Mouse (Mus musculus) right cerebral cortex, adult 18-20 months (tissue): ENCODE data around the gene Abhd17a.
"Not testable (repeated sequence)": the region's sequence is repeated elsewhere in the genome, so short reads cannot be mapped to it uniquely, and the experiment has no call there.

Experiments used
- DNase-seq: peaks from one replicate; pipeline ENCODE4 v3.0.0; 2022; ENCODE audit warnings: mixed read lengths

Gene Abhd17a

DNA sequence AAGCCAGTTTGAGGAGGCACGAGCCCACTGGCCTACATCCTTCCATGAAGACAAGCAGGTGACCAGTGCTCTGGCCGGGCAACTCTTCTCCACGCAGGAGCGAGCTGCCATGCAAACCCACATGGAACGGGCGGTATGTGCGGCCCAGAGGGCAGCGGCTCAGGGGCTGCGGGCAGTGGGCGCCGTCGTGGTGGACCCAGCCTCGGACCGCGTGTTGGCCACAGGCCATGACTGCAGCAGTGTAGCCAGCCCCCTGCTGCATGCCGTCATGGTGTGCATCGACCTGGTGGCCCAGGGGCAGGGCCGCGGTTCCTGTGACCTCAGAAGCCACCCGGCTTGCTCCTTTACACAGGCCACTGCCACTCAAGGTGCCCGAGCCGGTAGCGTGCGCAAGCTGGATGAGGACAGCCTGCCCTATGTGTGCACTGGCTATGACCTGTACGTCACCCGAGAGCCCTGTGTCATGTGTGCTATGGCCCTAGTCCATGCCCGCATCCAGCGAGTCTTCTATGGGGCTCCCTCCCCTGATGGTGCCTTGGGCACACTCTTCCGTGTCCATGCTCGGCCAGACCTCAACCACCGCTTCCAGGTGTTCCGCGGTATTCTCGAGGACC is 16.7 kb upstream of the Abhd17a start:
- no peak for DNase-seq

DNA sequence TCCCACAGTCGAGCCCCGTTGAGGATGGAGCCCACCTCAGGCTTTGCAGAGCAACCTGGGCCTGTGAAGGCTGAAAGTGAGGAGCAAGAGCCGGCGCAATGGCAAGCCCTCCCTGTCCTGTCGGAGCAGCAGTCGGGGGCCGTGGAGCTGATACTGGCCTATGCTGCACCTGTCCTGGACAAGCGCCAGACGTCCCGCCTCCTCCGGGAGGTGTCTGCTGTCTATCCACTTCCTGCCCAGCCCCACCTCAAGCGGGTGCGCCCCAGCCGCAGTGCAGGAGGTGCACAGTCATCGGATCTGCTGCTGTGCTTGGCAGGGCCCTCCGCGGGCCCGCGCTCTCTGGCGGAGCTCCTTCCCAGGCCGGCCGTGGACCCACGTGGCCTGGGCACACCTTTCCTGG is 16.2 kb upstream of the Abhd17a start:
- DNase-seq = no peak

DNA sequence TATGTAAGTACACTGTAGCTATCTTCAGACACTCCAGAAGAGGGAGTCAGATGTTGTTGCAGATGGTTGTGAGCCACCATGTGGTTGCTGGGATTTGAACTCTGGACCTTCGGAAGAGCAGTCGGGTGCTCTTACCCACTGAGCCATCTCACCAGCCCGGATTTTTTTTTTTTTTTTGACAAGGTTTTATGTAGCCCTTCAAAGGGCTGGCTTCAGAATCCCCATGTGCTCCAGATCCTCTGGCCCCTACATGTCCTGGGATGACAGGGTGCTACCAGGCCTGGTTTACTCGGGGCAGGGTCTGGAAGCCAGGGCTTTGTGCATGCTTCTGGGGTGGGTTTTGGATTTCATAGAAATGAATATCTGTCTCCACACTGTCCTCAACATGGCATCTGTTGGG is 15.6 kb upstream of the Abhd17a start, which contains the start of gene Gm49322:
Gene Gm49322 (plus strand): TSS at position 301 of the 400 bp plus-strand sequence.
- not testable (repeated sequence) for DNase-seq

DNA sequence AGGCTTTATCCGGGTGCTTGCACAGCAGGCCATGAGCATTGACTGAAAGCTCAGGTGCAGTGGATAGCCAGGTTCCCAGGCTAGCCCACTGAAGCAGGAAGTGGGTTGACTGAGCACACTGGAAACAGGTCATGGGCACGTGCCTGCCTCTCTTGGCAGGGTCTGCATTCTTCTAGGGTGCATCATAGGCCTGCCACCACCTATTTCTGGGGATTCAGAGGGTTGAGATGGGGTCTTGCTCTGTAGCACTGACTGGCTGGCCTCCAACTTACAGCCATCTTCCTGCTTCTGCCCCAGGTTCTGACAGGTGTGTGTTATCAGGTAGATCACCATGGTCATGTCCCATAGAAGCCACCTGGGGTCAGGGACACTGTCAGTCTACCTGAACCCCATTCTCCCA is 14.8 kb upstream of the Abhd17a start:
- DNase-seq = no peak

DNA sequence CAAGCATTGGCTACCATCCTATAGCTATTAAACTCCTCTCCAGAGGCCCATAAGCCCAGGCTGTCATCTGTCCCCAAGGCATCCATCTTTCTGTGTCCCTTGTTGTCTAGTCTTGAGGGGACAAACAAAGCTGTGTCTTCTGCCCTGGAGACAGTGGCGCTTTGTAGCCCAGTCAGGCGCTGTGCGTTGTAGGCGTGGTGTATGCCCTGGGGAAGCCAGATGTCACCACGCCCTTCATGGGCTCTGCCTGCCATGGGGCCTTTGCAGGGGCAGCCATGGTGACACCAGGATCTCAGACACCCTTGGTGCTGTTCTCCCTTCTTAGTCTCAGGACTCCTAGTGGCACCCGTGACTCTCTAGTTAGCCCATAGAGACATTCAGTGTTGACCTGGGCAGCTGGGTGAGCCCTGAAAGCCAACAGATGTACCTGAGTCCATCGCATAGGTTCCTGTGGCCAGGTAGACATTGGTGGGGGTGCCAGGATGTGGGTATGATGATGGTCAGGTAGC is 13.9 kb upstream of the Abhd17a start:
- peak; percentile 47 for DNase-seq

DNA sequence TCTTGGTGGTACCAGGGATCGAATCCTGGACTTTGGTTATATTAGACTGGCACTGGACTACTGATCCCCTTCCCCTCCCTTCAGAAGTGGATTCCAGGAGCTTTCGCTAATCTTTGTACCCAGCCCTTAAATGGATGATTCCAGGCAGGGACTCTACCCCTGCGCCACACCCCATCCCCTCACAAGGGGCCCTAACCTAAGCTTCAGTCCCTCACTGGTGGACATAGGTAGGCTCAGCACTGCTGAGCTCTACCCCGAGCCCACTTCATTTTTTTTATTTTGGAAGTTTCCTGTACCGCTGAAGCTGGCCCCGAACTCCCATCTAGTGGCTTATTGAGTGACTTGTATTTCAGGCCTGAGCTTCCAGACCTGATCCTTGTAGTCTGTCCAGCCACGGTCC is 13.2 kb upstream of the Abhd17a start:
- no peak for DNase-seq

DNA sequence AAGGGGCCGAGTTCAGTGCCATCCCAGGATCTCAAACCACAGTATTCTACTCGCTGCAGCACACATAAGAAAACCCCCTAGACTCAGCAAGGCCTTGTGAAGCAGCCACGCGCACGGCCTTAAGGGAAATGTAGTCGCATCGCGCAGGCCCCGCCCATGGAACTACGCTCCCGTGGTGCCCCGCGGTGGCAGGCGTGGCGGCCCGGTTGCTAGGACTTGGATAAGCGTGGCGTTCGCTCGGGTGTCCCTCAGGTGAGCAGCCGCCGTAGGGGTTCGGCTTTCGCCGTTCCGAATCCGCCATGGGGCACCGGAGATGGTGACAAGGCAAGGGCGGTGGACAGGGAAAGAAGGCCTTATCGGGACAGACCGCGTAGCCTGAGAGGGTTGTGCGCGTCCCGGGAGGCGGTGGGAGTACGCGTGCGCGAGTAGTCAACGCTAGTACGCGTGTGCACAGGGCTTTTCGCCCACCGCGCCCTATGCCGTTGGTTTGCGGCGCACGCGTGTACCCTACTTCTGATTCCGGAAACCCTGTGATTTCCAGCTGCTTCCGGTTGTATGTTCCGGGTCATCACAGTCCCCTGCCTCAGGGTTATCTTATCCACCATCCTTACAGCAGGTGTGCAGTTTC is 12.7 kb upstream of the Abhd17a start, which contains the start of the genes Scamp4 and Adat3:
Gene Scamp4 (plus strand): TSS at position 175 of the 628 bp plus-strand sequence.
Gene Adat3 (plus strand): TSS at position 183 of the 628 bp plus-strand sequence.
- peak; percentile 97 for DNase-seq

DNA sequence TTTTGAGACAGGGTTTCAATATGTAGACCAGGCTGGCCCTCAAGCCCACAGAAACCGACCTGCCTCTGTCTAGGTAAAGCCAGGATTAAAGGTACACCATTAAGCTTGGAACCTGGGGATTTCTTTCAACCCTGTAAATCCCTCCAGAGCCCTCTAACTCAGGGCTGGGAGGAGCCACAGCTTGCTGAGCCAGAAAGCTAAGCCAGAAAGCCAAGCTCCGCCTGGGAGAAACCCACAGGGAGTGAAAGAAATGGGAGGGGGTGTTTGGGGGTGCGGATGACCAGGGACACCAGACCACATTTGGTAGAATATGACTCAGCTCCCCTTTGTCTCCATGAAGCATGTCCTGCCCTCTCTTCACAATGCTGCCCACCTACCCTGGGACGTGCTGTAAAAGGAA is 6.2 kb upstream of the Abhd17a start:
- no peak for DNase-seq

DNA sequence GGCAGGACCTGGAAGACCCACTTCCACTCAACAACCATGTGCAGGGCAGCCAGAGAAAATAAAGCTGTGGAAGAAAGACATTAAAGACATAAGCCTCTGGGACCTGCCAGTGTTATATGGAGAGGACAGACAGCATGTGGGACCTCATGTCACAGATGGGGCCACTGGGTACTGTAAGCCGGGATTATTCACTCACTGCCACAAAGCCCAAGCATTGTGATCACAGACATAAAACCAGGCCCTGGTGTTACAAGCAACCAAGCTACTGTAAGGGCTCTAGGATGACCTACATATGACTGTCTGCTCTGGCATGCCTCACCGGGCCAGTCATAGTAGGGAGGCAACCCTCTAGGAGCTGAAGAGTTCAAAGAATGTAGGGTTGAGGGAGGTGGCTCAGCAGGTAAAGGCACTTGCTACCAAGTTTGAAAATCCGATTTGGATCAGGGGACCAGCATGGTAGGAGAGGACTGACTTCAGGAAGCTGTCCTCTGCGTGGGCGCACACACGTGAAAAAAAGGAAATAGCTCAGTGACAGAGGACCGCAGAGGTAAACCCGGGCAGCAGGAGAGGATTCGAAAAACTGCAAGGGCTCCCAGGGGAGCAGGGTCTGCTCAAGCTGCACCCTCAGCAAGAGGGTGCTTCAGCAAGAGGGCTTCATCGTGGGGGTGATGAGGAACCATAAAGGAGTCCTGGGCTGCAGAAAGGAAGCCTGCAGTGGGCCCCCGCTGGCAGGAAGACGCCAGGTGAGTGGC is 838 bp downstream of the Abhd17a start:
- no peak for DNase-seq

DNA sequence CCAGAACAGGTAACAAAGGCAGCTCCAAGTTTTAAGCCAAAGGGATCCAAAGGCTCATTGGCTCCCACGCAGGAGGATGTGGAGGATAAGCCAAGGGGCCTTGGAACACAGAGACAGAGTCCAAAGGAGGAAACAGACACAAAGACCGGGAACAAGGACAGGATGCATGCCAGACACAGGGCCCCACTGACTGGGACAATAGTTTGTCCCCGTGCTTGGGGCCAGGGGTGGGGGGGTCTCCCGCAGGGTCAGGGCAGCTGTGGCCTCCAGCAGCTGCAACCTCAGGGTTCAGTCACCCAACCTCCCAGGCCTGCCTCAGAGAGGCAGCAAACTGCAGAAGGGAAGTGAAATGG is 2.9 kb downstream of the Abhd17a start:
- DNase-seq = no peak

DNA sequence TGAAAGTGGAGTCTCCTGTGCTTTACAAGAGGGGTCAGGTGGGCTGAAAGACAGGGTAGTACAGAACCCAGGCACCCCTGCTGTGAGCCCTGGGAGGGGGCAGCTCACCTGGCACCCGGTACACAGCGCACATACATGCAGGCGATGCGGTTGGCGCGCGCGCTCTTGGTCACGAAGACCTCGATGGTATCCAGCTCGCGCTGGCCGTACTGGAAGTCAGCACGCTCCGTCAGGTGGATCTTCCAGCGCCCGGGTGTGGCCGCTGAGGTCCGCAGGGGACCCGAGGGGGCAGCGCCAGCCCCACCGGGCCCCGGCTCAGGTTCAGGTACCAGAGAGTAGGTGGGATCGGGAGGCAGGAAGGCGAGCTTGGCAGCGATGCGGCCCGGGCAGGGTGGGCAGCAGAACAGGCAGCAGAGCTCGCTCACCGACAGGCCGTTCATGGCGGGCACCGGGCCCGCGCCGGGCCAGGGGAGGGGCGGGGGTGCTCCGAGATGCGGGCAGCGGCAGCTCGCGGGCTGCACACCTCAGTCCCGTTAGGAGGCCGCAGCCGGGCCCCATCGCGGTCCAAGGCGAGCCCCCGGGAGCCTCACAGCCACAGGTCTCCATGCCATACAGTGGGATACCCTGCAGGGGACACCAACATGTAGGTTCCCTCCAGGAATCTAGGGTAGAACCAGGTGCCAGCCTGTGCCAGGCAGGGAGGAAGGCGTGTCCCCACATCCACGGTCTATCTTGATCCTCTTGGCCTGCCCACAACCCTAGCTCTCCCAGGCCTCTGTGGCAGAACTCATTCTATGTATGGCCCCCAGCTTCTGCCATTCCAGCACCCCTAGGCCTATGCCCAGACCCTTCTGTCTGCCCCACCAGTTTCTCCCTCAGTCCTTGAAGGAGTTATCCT is 3.5 kb downstream of the Abhd17a start:
- no peak for DNase-seq

DNA sequence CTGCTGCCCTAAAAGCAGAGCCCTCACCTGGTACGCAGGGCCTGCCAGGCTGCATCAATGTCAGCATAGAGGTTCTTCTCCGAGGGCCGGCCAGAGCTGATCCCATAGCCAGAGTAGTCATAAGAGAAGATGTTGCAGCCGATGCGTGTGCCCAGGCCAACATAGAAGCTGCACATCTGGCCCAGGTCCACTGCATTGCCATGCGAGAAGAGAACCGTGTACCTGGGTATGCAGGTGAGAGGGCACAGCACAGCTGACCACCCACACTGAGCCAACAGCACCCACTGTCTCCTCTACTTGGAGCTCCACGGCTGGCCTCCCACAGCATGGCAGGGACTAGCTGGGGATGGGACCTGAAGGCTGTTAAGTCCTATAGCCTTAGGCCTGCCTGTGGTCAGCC is 4.6 kb downstream of the Abhd17a start:
- DNase-seq = no peak

DNA sequence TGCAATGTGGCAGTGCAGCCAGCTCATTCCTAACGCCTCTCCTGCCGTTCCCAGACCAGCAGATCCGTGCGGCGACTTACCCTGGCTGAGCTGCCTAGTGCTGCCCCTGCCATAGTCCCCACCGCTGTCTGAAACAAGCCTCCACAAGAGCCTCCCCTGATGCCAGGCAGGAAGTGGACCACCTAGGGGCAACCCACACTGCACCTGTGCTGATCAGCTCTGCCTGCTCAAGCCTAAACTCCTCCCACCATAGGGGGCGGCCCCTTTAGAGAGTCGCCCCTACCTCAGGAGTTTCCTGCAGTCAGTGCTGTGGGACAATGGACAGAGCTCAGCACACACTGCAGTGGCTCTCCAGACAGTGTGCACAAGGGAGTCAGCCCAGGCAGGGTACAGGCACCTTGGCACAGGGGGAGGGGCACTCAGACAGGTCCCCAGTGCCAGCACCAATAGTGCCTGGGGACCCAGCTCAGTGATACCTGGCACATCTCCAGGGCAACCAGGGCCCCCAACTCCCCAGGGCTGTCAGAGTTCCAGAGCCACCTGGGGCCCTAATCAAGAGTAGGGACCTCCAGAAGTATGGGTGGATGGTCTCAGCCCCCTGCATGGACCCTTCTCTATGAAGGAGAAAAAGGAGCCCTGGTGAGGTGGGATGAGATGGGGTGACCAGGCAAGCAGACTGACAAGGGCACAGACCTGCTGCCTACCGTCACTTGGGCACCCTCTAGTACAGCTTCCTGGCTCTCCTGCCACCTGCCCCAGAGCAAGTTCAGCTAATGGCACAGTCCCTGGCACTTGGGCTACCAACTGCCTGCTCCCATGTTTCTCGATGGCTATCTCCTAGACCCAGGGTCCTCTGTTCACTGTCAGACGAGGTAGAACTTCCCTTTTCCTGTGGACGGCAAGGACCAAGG is 5.2 kb downstream of the Abhd17a start:
- no peak for DNase-seq

DNA sequence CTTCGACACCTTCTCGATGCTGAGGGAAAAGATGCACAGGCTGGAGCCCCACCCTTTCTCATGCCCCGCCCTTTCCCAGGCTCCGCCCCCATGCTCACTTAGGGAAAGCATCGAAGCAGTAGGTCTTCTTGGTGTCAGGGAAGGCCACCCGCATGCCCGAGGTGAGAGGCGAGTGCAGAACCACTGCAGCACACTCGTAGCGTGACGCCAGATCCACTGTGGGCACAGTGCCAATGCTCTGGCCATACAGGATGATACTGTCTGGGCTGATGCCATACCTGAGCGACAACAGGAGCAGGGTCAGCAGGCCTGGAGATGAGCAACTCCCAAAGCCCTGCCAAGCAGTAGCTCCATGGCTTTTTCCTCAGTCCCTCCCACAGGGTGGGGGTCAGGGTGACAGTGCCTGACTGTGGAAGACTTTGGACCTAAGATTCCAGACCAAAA is 6.1 kb downstream of the Abhd17a start:
- DNase-seq = no peak

DNA sequence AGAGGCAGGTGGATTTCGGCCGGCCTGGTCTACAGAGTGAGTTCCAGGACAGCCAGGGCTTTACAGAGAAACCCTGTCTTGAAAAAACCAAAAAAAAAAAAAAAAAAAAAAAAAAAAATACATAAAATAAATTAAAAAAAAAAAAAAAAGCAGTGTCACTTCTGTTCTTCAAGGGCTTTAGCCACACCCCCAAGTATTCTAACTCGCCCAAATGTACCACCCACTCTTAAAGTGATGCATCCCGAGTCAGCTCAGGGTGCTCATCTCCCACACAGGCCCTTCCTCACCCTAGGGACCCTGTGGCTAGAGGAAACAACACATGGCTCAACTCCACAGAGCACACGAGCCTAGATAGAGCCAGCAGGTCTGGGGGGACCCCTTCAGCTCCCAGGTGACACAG is 7.1 kb downstream of the Abhd17a start:
- DNase-seq = no peak

DNA sequence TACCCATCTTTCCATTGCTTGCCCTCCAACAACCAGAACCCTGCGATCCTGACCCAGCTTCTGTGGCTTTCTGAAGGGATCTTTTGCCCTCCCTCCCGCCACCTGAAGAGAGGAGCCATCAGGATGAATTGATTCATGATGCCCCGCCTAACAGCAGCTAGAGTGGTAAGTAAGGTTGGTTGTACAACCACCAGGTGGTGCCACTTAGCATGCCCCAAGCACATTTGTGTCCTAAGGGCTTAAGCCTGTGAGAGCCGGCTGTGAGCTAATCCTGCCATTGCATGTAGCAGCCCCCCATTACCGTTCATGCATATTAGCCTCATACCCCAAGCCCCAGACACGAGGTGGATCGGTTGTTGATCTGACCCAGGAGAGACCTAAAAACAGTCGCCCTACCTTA is 11.2 kb downstream of the Abhd17a start:
- DNase-seq = peak; percentile 62

DNA sequence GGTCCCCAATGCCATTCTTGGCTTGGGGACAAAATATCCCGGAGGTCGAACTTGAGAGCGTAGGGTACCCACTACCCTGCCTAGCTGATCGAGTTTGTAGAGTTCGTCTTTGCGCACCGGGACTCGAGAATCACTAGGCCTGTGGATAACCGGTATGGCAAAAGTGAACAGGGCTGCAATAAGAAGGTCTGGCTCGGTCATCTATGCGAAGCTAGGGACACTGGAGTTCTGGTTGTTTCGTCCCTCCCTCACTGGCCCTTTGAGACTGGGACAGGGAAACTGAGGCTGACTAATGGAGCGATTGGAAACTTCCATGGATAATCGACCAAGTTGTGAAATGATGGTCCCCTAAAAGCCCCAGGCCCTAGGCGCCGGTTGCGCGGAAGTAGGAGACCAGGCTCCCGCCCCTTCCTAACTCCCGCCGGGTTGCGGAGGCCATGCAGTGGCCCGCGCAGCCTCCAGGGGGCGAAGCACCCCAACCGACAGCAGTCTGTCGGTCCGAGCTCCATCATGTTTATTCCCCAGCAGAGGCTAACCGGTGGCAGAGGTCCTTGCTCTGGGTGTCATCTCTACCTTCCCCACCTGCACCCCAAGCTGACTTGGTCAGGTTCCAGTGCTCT is 11.9 kb downstream of the Abhd17a start:
- DNase-seq = peak; percentile 49

DNA sequence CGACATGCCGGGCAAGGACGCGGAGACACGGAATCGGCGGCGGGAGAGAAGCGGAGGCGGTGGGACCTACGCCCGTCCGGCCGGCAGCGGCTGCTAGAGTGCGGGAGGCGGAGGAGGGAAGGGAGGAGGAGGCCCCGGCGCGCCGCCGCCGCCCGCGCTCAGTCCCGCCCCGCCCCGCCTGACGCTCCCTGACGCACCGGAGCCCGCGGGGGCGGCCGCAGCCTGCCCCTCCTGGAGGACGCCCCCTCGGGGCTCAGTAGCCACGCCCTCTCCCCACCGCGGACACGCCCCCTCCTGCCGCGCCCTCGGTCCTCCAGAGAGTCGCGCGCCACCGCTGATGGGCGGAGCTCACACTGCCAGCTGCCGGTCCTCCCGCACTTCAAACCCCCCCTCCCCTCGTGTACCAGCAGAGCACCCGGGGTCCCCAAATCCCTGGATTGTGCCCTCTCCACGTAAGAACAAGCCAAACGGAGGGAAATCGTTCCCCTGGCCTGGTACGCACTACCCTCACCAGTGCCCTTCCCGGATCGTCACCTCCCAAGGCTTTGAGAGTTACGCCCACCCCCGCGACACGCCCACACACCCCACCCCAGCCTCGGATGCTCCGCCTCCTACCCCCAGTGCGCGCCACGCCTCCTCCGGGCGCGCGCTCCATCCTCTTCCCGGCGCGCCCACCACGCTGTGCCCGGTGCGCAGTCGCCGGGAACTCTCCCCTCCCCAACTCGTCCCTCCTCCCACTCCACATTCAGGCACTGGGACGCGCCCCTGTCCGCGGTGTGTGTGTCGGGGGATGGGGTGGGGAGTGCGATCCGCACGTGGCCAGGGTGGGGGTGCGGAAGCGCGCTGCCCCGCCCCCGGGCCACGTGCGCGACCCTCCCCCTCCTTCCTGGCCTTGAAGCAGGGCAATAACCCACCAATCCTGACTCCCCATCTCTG is 12.7 kb downstream of the Abhd17a start, which contains the start of gene Klf16:
Gene Klf16 (minus strand): TSS at position 127 of the 936 bp plus-strand sequence.
- peak; percentile 96 for DNase-seq

DNA sequence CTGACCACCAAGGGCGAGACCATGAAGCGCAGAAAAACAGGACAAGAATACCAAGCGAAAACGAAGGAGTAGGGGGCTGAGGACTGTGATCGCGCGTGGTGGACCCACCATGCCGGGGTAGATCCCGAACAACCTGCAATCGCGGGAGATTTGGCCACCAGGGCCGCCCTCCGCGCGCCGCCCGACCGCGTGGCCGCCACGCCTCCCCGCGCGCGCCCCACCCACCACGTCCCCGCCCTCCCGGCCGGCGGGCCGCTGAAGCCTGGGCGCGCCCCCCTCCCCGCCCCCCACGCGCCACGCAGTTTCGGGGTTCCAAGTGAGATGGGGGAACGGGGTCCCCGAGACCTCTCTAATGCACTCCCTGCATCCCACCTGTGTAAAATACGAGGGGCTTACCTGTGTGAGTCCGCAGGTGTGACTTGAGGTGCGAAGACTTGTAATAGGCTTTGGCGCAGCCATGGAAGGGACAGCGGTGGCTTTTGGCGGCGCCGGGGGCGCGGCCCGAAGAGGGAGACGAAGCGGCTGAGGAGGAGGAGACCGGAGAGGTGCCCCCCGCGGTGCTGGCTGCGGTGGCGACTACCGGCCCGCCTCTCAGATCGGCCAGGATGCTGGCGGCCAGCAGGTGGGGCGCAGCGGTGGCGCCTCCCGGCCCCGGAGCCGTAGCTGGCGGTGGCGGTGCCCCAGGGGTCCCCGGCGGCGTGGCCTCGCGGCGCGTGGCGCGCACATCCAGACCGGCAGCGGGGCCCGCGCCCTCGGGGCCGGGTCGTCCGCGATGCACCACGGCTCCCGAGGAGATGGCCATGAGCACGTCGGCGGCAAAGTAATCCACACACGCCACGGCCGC is 13.6 kb downstream of the Abhd17a start:
- DNase-seq = peak; percentile 61
